Mouse (Mus musculus) heart, embryonic 12.5 days (tissue): ENCODE results near the gene Pla2g5. TPM values are rescaled to one million over a fixed set of nuclear protein-coding genes. Genes with fewer than 3 reads are reported as not detected.
"Not testable (repeated sequence)": the region's sequence is repeated elsewhere in the genome, so short reads cannot be mapped to it uniquely, and the experiment has no call there.

Experiments used
- ATAC-seq: fragments of 200-750 bp; cut with Nextera tagmentation; 2 replicates; pipeline ENCODE4 v1.8.0; 2017; ENCODE audit warnings: moderate TSS enrichment, moderate library complexity; ENCODE audit not compliant: insufficient number of reproducible peaks, low FRiP score
- H3K27ac ChIP-seq: fragments of 300-500 bp; sonication (generic); 2 replicates; pipeline ENCODE4 v1.5.1; 2016; ENCODE audit warnings: mild to moderate bottlenecking, moderate library complexity; ENCODE audit not compliant: poor library complexity, severe bottlenecking
- H3K27me3 ChIP-seq: fragments of 300-500 bp; sonication (generic); replicated peaks from 2 replicates; pipeline ENCODE4 v1.6.1; 2016; ENCODE audit warnings: mild to moderate bottlenecking, moderate library complexity
- H3K36me3 ChIP-seq: fragments of 300-500 bp; sonication (generic); 2 replicates; pipeline ENCODE4 v1.6.1; 2016; ENCODE audit warnings: mild to moderate bottlenecking, moderate library complexity
- H3K4me1 ChIP-seq: fragments of 300-500 bp; sonication (generic); replicated peaks from 2 replicates; pipeline ENCODE4 v1.6.1; 2016; ENCODE audit warnings: mild to moderate bottlenecking
- H3K4me2 ChIP-seq: fragments of 300-500 bp; sonication (generic); 2 replicates; pipeline ENCODE4 v1.6.1; 2016; ENCODE audit warnings: mild to moderate bottlenecking, moderate library complexity
- H3K4me3 ChIP-seq: fragments of 300-500 bp; sonication (generic); 2 replicates; pipeline ENCODE4 v1.5.1; 2016; ENCODE audit warnings: mild to moderate bottlenecking
- H3K9ac ChIP-seq: fragments of 300-500 bp; sonication (generic); 2 replicates; pipeline ENCODE4 v1.6.1; 2016; ENCODE audit warnings: mild to moderate bottlenecking, moderate library complexity
- H3K9me3 ChIP-seq: fragments of 300-500 bp; sonication (generic); replicated peaks from 2 replicates; pipeline ENCODE4 v1.6.1; 2016; ENCODE audit warnings: mild to moderate bottlenecking, moderate library complexity
- WGBS: fragments of 180-500 bp; shearing (Covaris S2); methylation state at CpG from one replicate; pipeline ENCODE4 v1.1.7; 2016; 5-methylcytosine and 5-hydroxymethylcytosine counted together
- polyA plus RNA-seq: library from polyadenylated mRNA; unstranded; fragments of >200 nt; fragmentation: Nextera tagmentation; extraction: Ambion mirVana; gene quantifications from 2 replicates; pipeline ENCODE4 v1.2.1, GENCODE M21; 2016

Pla2g5 gene
- polyA plus RNA-seq, 1 experiment from 2014 or later = 2.6 TPM

- Histone ChIP-seq H3K4me1 (peaks cover 11% of the 10 kb centered on the region; the same call in 1 of the 2 replicates), H3K27ac (no peak overlapping the region), H3K9me3 (0 out of 2 replicates have a peak, but pooled peaks cover 4% of the 10 kb centered on the region), H3K36me3 (no peaks in the 10 kb centered on the region), H3K9ac (no peak overlapping the region), H3K4me2 (no peak overlapping the region), H3K4me3 (no peak overlapping the region), H3K27me3 (peaks cover 44% of the 10 kb centered on the region)
- 80% methylated on average over 11 of the region's 11 CpGs for WGBS
- ATAC-seq = no peak
Measured at GRCm38 (mm10) chr4:138879808-138880207, 16.5 kb upstream of the Pla2g5 start.

DNA sequence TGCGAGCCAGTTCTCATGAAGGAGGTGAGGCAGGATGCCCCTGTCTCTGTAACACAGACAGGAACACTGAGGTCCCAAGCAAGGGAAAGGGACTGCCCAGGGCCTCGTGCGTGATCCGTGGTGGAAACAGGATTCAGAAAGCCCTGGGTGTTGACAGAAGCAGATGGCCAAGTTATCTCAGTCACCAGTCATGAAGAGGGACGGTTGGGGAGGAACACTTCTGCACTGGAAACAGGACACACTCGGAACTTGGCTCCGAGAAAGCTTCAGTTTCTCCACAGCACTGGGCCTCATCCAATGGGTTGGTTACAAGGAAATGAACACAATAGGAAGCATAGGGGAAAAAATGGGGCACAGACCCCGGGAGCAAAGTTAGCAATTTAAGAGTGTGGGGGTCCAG, 15.5 kb upstream of the Pla2g5 start:
- peaks cover 11% of the 10 kb centered on the region; the same call in 1 of the 2 replicates for H3K4me1 ChIP-seq
- 33% methylated on average over 8 of the region's 8 CpGs for WGBS
- H3K4me2 ChIP-seq = no peak overlapping the region
- H3K9me3 ChIP-seq = 0 out of 2 replicates have a peak, but pooled peaks cover 4% of the 10 kb centered on the region
- no peaks in the 10 kb centered on the region for H3K36me3 ChIP-seq
- no peak overlapping the region for H3K9ac ChIP-seq
- H3K27ac ChIP-seq = no peak overlapping the region
- H3K27me3 ChIP-seq = peaks cover 44% of the 10 kb centered on the region
- no peak for ATAC-seq
- no peak overlapping the region for H3K4me3 ChIP-seq

DNA sequence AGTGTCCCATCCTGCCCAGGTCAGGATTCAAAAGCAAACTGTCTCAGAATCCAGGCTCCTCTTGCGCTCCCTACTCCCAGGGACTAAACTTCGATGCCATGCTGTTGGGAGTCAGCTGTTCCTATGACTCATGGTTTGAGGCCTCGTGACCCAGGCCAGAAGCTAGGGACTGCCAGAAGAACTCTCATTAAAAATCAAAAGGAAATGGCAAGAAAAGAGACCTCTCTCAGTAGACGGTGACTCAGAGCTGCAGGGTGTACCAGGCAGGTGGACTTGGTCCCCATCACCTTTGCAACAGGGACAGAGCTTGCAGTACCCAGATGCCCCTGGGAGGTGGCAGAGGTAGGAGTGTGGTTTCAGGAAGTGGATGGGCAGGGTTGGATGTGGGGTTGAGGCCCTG, 14.4 kb upstream of the Pla2g5 start, which contains the start of gene Pla2g2e:
Pla2g2e (plus strand) TSS at position 212 of the 400 bp plus-strand sequence.
- WGBS = 65% methylated on average over 4 of the region's 4 CpGs
- ATAC-seq = no peak

GRCm38 (mm10) chr4:138875986-138876385, 12.7 kb upstream of the Pla2g5 start:
- no peak for ATAC-seq
- 88% methylated on average over 2 of the region's 2 CpGs for WGBS
- Histone ChIP-seq H3K27me3 (peaks cover 20% of the 10 kb centered on the region), H3K4me1 (peaks cover 7% of the 10 kb centered on the region; the same call in 1 of the 2 replicates), H3K27ac (no peak overlapping the region), H3K4me2 (no peak overlapping the region), H3K36me3 (no peaks in the 10 kb centered on the region), H3K9ac (no peak overlapping the region), H3K4me3 (no peak overlapping the region), H3K9me3 (peaks cover 6% of the 10 kb centered on the region; the same call in 1 of the 2 replicates)

More for the DNA sequence above, 14.4 kb upstream of the Pla2g5 start, which contains the start of gene Pla2g2e:
- Histone ChIP-seq H3K4me3 (no peak within 1 kb of the TSS), H3K4me2 (no peak within 1 kb of the TSS), H3K9ac (no peak within 1 kb of the TSS), H3K27me3 (peaks cover 37% of the 10 kb centered on the region), H3K4me1 (peaks cover 11% of the 10 kb centered on the region; the same call in 1 of the 2 replicates), H3K9me3 (peaks cover 4% of the 10 kb centered on the region; the same call in 1 of the 2 replicates), H3K36me3 (no peaks in the 10 kb centered on the region), H3K27ac (no peak within 1 kb of the TSS)

DNA sequence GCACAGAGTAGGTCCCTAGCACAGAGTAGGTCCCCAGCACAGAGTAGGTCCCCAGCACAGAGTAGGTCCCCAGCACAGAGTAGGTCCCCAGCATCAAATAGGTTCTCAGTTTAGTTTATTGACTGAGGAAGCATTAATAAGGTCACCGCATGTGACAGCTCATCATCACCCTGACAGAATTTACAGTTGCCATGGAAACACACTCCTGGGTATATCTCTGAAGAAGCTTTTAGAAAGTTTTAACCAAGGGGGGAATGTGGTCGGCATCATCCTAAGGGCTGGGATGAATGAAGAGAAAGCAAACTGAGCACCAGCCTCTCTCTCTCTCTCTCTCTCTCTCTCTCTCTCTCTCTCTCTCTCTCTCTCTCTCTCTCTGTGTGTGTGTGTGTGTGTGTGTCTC, 12.0 kb upstream of the Pla2g5 start:
- H3K27ac ChIP-seq, H3K4me2 ChIP-seq, H3K36me3 ChIP-seq, H3K4me3 ChIP-seq, H3K9ac ChIP-seq, ATAC-seq, H3K4me1 ChIP-seq, H3K9me3 ChIP-seq: not testable (repeated sequence)
- WGBS = 90% methylated on average over 2 of the region's 2 CpGs
- peaks cover 13% of the 10 kb centered on the region for H3K27me3 ChIP-seq

DNA sequence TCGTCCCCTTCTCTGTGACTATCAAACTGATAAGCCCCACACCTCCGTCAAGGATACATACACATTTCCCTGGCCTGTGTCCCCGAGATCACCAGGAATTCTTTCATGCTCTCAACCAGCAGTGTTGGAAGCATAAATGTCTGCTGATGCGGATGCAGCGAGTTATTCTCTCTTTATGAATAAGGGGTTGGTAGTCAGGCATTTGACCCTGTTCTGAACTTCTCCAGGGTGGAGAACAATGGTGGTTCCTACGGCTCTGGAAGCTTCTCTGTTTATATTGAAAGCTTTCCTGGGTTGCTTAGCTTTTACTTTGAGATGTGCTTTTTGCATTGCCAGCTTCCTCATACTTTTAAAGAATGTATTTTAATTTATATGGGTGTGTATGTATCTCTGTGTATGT, 10.6 kb upstream of the Pla2g5 start, which contains the start of gene Gm13030:
Gm13030 (minus strand) TSS at position 101 of the 400 bp plus-strand sequence.
- H3K9me3 ChIP-seq = peaks cover 8% of the 10 kb centered on the region; the same call in 1 of the 2 replicates
- H3K27me3 ChIP-seq = no peaks in the 10 kb centered on the region
- H3K9ac ChIP-seq = no peak within 1 kb of the TSS
- 0 out of 2 replicates have a peak, but pooled peaks cover 3% of the 10 kb centered on the region for H3K4me1 ChIP-seq
- WGBS = 85% methylated on average over 6 of the region's 6 CpGs
- H3K4me2 ChIP-seq = no peak within 1 kb of the TSS
- ATAC-seq = no peak
- H3K4me3 ChIP-seq = no peak within 1 kb of the TSS
- H3K27ac ChIP-seq = no peak within 1 kb of the TSS
- H3K36me3 ChIP-seq = no peaks in the 10 kb centered on the region

GRCm38 (mm10) chr4:138868666-138869065, 5.4 kb upstream of the Pla2g5 start:
- Histone ChIP-seq H3K27ac (no peak overlapping the region), H3K36me3 (no peaks in the 10 kb centered on the region), H3K9me3 (peaks cover 4% of the 10 kb centered on the region; the same call in 1 of the 2 replicates), H3K9ac (no peak overlapping the region), H3K4me3 (no peak overlapping the region), H3K4me2 (no peak overlapping the region), H3K27me3 (peaks cover 12% of the 10 kb centered on the region; the same call in 1 of the 2 replicates), H3K4me1 (no peaks in the 10 kb centered on the region)
- no peak for ATAC-seq
- 52% methylated on average over 8 of the region's 8 CpGs for WGBS

- WGBS = 11% methylated on average over 7 of the region's 7 CpGs
- ATAC-seq = no peak
- H3K4me2 ChIP-seq = no peak overlapping the region
Measured at GRCm38 (mm10) chr4:138866413-138866812, 3.1 kb upstream of the Pla2g5 start.

GRCm38 (mm10) chr4:138865991-138866390, 2.7 kb upstream of the Pla2g5 start:
- WGBS = 56% methylated on average over 6 of the region's 6 CpGs
- no peak for ATAC-seq
- no peaks in the 10 kb centered on the region for H3K36me3 ChIP-seq
- peaks cover 14% of the 10 kb centered on the region; the same call in 1 of the 2 replicates for H3K27me3 ChIP-seq
- H3K4me3 ChIP-seq = no peak overlapping the region
- H3K27ac ChIP-seq = no peak overlapping the region
- no peaks in the 10 kb centered on the region for H3K4me1 ChIP-seq
- no peak overlapping the region for H3K4me2 ChIP-seq
- H3K9me3 ChIP-seq = peaks cover 2% of the 10 kb centered on the region; the same call in 1 of the 2 replicates
- H3K9ac ChIP-seq = no peak overlapping the region

More at GRCm38 (mm10) chr4:138866413-138866812, 3.1 kb upstream of the Pla2g5 start:
- Histone ChIP-seq H3K9me3 (peaks cover 4% of the 10 kb centered on the region; the same call in 1 of the 2 replicates), H3K4me3 (no peak overlapping the region), H3K27ac (no peak overlapping the region), H3K27me3 (peaks cover 12% of the 10 kb centered on the region; the same call in 1 of the 2 replicates), H3K4me1 (no peaks in the 10 kb centered on the region), H3K9ac (no peak overlapping the region), H3K36me3 (no peaks in the 10 kb centered on the region)

DNA sequence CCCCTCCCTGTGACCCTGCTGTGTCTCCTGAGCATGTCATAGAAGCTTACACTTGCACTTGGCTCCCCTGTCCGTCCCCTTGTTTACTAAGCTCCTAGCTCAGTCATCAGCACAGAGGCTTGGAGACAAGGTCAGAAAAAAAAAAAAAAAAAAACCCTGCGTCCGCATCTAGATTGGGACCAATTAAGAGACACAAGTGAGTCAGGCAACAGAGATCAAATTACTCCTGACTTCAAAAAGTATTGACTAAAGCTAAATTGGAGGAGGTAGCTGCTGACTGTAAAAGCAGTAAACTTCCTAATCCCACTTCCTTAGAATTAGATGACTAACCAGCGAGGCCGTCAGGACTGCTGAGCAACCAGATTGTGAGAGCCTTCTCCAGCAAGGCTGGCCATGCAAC, 1.8 kb upstream of the Pla2g5 start:
- H3K9me3 ChIP-seq = no peaks in the 10 kb centered on the region; the same call in 1 of the 2 replicates

DNA sequence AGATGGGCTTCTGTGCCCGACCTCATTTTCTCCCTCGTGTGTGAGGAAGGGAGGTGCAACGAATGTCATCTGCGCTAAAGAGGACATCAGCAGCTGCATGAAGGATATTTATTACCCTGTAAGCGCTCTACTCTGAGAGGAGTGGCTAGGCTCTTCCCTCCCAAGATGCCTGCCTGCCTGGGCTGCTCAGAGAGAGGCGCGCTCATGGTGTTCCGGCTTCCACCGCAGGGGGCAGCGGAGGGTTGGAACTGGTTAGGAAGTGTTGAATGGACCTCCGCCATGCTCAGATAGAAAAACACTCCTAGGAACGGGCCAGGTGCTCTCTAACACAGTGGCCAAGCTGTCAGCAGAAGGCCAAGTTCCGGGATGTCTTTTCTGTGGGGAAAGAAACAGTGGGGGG, 3.6 kb downstream of the Pla2g5 start:
- Histone ChIP-seq H3K36me3 (no peaks in the 10 kb centered on the region), H3K4me2 (peak overlapping the region; percentile 52), H3K9ac (no peak overlapping the region), H3K4me3 (peak overlapping the region; percentile 20), H3K27ac (no peak overlapping the region), H3K4me1 (0 out of 2 replicates have a peak, but pooled peaks cover 3% of the 10 kb centered on the region), H3K27me3 (0 out of 2 replicates have a peak, but pooled peaks cover 8% of the 10 kb centered on the region), H3K9me3 (no peaks in the 10 kb centered on the region)
- peak; percentile 73; the same call in 1 of the 2 replicates for ATAC-seq
- WGBS = 4% methylated on average over 13 of the region's 13 CpGs

More for the DNA sequence above, 1.8 kb upstream of the Pla2g5 start:
- 43% methylated on average over 5 of the region's 5 CpGs for WGBS
- Histone ChIP-seq H3K27me3 (peaks cover 15% of the 10 kb centered on the region; the same call in 1 of the 2 replicates), H3K9ac (no peak overlapping the region), H3K4me1 (no peaks in the 10 kb centered on the region), H3K4me2 (no peak overlapping the region), H3K4me3 (no peak overlapping the region), H3K27ac (no peak overlapping the region), H3K36me3 (no peaks in the 10 kb centered on the region)
- no peak for ATAC-seq
